Comparison of ENCODE assay signal across 11 mouse cellular contexts in genomic region chr17:4177485-4178150, GRCm38 (mm10).
A peak's percentile ranks its signal among the peaks of the same experiment; 100 is the strongest.
DNase-seq lines count a peak whose midpoint lies in the region; ATAC-seq and TF ChIP-seq lines count a peak whose summit lies in the region.
"Had no signal": no experiment of that assay in that cellular context is flagged by ENCODE, and none has a peak within 500 bp of the region (broad histone marks: within the 10 kb centered on the region; RNA-seq: fewer than 3 reads in every experiment).

No protein-coding gene starts in this region.

- no peak for TF ChIP-seq POLR2A in kidney, adult 2 months (IDR thresholded peaks at IDR 0.05; ENCODE audit: low read depth, low read length)

- no peaks in the 10 kb centered on the region for H3K27me3 ChIP-seq in lung, embryonic 16.5 days (ENCODE audit: control insufficient read depth, insufficient read depth, low read depth, low read length)
- H3K27me3 ChIP-seq in forebrain, embryonic 14.5 days (replicated peaks; ENCODE audit: control insufficient read depth, insufficient read depth, low read length) = 0 out of 2 replicates have a peak, but pooled peaks cover 2% of the 10 kb centered on the region
- no peaks in the 10 kb centered on the region for H3K27me3 ChIP-seq in kidney, adult 2 months (replicated peaks; ENCODE audit: control insufficient read depth, insufficient read depth, low read length)
- H3K27me3 ChIP-seq in neural tube, embryonic 15.5 days (replicated peaks) = no peaks in the 10 kb centered on the region
- H3K27me3 ChIP-seq: liver, embryonic 13.5 days had no signal

- no peaks in the 10 kb centered on the region for H3K36me3 ChIP-seq in lung, embryonic 16.5 days (ENCODE audit: control insufficient read depth, insufficient read depth, low read length)
- H3K36me3 ChIP-seq in forebrain, embryonic 14.5 days (ENCODE audit: control insufficient read depth, insufficient read depth, low read length) = no peaks in the 10 kb centered on the region
- no peaks in the 10 kb centered on the region for H3K36me3 ChIP-seq in kidney, adult 2 months (ENCODE audit: control insufficient read depth, insufficient read depth, low read length)
- H3K36me3 ChIP-seq in neural tube, embryonic 15.5 days = no peaks in the 10 kb centered on the region
- H3K36me3 ChIP-seq: heart, embryonic 10.5 days; liver, embryonic 13.5 days had no signal

- WGBS in lung, embryonic 16.5 days = 30% methylated on average over 9 of the region's 9 CpGs
- WGBS in forebrain, embryonic 14.5 days = 3% methylated on average over 9 of the region's 9 CpGs
- WGBS in kidney, adult 2 months = 20% methylated on average over 9 of the region's 9 CpGs
- WGBS in neural tube, embryonic 15.5 days = 14% methylated on average over 9 of the region's 9 CpGs

- H3K9me3 ChIP-seq in lung, embryonic 16.5 days (ENCODE audit: control insufficient read depth, low read length) = no peaks in the 10 kb centered on the region
- no peaks in the 10 kb centered on the region for H3K9me3 ChIP-seq in forebrain, embryonic 14.5 days (replicated peaks; ENCODE audit: control insufficient read depth, low read length)
- H3K9me3 ChIP-seq in neural tube, embryonic 15.5 days (replicated peaks) = no peaks in the 10 kb centered on the region
- H3K9me3 ChIP-seq: heart, embryonic 10.5 days; liver, embryonic 13.5 days had no signal

- no peak overlapping the region for H3K4me3 ChIP-seq in lung, embryonic 16.5 days (ENCODE audit: low read length)
- no peak overlapping the region for H3K4me3 ChIP-seq in forebrain, embryonic 14.5 days (ENCODE audit: low read depth, low read length)
- H3K4me3 ChIP-seq in kidney, adult 2 months (ENCODE audit: insufficient read depth, low read depth, low read length) = no peak overlapping the region
- no peak overlapping the region for H3K4me3 ChIP-seq in neural tube, embryonic 15.5 days (replicated peaks)
- H3K4me3 ChIP-seq: heart, embryonic 10.5 days; left cerebral cortex, adult 2 months; liver, embryonic 13.5 days had no signal

- peaks cover 12% of the 10 kb centered on the region for H3K4me1 ChIP-seq in lung, embryonic 16.5 days (replicated peaks; ENCODE audit: control insufficient read depth, insufficient read depth, low read length)
- peaks cover 13% of the 10 kb centered on the region for H3K4me1 ChIP-seq in forebrain, embryonic 14.5 days (ENCODE audit: control insufficient read depth, insufficient read depth, low read length)
- no peaks in the 10 kb centered on the region; the same call in 1 of the 2 replicates for H3K4me1 ChIP-seq in kidney, adult 2 months (ENCODE audit: control insufficient read depth, insufficient read depth, low read length)
- H3K4me1 ChIP-seq in neural tube, embryonic 15.5 days = peaks cover 26% of the 10 kb centered on the region
- H3K4me1 ChIP-seq: liver, embryonic 13.5 days had no signal

- TF ChIP-seq CTCF in kidney, adult 2 months (conservative IDR thresholded peaks at IDR 0.05; ENCODE audit: insufficient read depth, insufficient read length, low read depth, low read length) = no peak

- DNase-seq in lung, postnatal 14 days = no peak
- DNase-seq in forebrain, embryonic 14.5 days (ENCODE audit: low spot score) = peak; percentile 92
- peak; percentile 60 for DNase-seq in kidney, adult 2 months
- DNase-seq in urinary bladder, postnatal 4 days (ENCODE audit: low spot score in 2 of 2) = no peak
- DNase-seq in MN1 (ENCODE audit: low spot score) = no peak
- DNase-seq: liver, embryonic 13.5 days had no signal

- H3K4me2 ChIP-seq in lung, embryonic 16.5 days (ENCODE audit: low read depth, low read length) = 0 out of 2 replicates have a peak overlapping the region, but pooled peaks have one; percentile 9
- peak overlapping the region; percentile 26; the same call in 1 of the 2 replicates for H3K4me2 ChIP-seq in forebrain, embryonic 14.5 days (ENCODE audit: low read length)
- 0 out of 2 replicates have a peak overlapping the region, but pooled peaks have one; percentile 3 for H3K4me2 ChIP-seq in neural tube, embryonic 15.5 days
- H3K4me2 ChIP-seq: liver, embryonic 13.5 days had no signal

- H3K9ac ChIP-seq in lung, embryonic 16.5 days (ENCODE audit: low read length) = no peak overlapping the region
- H3K9ac ChIP-seq in forebrain, embryonic 14.5 days (ENCODE audit: low read length) = no peak overlapping the region
- H3K9ac ChIP-seq in neural tube, embryonic 15.5 days (replicated peaks) = no peak overlapping the region
- H3K9ac ChIP-seq: liver, embryonic 13.5 days had no signal

- ATAC-seq in lung, embryonic 16.5 days (ENCODE audit: low read depth) = peak; percentile 26
- peak; percentile 94 for ATAC-seq in forebrain, embryonic 14.5 days
- peak; percentile 68 for ATAC-seq in neural tube, embryonic 15.5 days (ENCODE audit: low FRiP score)
- ATAC-seq: inflammation-experienced regulatory T-cells, adult 6 months had no signal

- peak overlapping the region; percentile 55 for H3K27ac ChIP-seq in lung, embryonic 16.5 days (ENCODE audit: low read length)
- no peak overlapping the region for H3K27ac ChIP-seq in forebrain, embryonic 14.5 days (ENCODE audit: low read depth, low read length)
- H3K27ac ChIP-seq in kidney, adult 2 months (ENCODE audit: insufficient read depth, low read depth, low read length) = no peak overlapping the region
- peak overlapping the region; percentile 45; the same call in 1 of the 2 replicates for H3K27ac ChIP-seq in neural tube, embryonic 15.5 days (replicated peaks)
- H3K27ac ChIP-seq: heart, embryonic 10.5 days; left cerebral cortex, adult 2 months; liver, embryonic 13.5 days had no signal

Comparison
In these comparisons a context has a peak if more than half of its experiments do, and no peak if none do; other contexts are left out.
1. ATAC-seq: peak in every context shown above with its lines; median percentile 94 in forebrain, embryonic 14.5 days; 68 in neural tube, embryonic 15.5 days; 26 in lung, embryonic 16.5 days.
2. H3K27ac ChIP-seq: peak in lung, embryonic 16.5 days (single experiment) and neural tube, embryonic 15.5 days (single experiment); none in forebrain, embryonic 14.5 days (single experiment) and kidney, adult 2 months (single experiment).
3. DNase-seq: peak in forebrain, embryonic 14.5 days (single experiment) and kidney, adult 2 months (single experiment); none in lung, postnatal 14 days (single experiment), urinary bladder, postnatal 4 days (0 of 2) and MN1 (single experiment).
4. Peak in every context shown above with its lines, with median percentiles within 50 percentile points of each other: H3K4me2 ChIP-seq.